Mouse (Mus musculus) right cerebral cortex, adult 18-20 months (tissue): ENCODE measurements around the gene Txnip.

Experiments
- DNase-seq: peaks from one replicate; pipeline ENCODE4 v3.0.0; 2022; ENCODE audit warnings: mixed read lengths

Txnip gene

GRCm38 (mm10) chr3:96569966-96570605 is 12.3 kb downstream of the Txnip start:
- no peak for DNase-seq

- no peak for DNase-seq
These were observed 12.9 kb downstream of the Txnip start for GRCm38 (mm10) chr3:96570643-96571042.

- no peak for DNase-seq
These were observed 13.6 kb downstream of the Txnip start for GRCm38 (mm10) chr3:96571336-96571735.

DNA sequence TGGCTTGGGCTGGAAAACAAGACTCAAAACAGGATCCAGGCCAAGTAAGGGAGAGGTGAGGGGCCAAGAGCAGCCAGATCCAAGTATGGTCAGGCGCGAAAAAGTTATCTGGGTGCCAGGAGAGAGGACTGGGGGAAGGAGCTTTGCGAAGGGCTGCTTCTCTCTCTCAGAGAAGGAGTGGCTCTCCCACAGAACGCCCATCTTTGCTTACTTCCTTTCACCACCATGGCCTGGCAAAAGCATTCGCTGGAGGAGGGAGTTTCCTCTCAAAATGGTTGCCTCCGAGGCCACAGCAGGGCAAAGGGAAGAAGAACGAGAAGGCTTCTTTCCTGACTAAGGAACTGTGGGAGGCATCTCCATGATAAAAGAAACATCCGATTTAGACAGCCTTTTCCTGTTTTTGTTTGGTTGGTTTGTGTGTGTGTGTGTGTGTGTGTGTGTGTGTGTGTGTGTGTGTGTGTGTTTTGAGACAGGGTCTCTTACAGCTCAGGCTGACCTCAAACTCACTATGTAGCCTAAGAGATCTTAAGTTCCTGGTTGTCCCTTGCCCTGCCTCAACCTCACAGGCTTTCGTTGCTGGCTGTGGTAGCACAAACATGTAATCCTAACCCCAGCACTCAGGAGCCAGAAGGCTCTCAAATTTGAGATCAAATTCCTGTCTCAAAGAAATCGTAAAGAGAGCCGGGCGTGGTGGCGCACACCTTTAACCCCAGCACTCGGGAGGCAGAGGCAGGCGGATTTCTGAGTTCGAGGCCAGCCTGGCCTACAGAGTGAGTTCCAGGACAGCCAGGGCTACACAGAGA is 14.3 kb downstream of the Txnip start:
- DNase-seq, result no peak

GRCm38 (mm10) chr3:96573611-96574511 is 16.1 kb downstream of the Txnip start:
- no peak for DNase-seq

DNA sequence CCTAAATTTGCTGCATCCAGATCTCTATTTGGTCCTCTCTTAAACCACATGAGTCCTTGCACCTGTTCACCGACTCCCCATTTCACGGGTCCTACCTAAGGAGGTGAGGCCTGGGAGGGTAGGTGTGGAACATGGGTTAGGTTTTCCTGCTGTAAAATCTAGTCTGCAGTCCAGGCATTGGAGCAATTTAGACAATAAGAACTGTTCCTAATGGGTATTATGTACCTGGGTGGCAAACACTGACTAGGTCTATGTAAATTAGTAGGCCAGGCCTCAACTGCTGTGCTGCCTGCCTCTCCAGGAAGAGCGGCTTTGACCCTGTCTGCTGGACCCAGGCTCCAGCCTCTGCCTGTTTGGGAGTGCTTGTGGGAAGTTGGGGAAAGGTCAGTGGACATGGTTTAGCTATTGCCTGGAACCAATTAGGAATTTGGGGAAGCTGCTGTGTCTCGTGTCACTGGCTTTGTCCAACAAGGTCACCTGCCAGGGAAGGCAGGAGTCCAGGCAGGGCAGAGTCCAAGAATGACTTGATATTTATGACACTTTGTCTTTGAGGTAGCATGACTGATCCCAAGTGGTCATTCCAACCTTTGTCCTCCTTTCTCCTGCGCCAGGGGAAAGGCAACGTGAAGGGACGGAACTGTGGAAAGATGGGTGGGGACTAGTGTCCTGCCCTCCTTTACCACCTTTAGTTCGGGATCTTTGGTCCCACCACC is 17.7 kb downstream of the Txnip start:
- DNase-seq, result no peak

- peak; percentile 17 for DNase-seq
These were observed 18.4 kb downstream of the Txnip start for GRCm38 (mm10) chr3:96576005-96576658.

DNA sequence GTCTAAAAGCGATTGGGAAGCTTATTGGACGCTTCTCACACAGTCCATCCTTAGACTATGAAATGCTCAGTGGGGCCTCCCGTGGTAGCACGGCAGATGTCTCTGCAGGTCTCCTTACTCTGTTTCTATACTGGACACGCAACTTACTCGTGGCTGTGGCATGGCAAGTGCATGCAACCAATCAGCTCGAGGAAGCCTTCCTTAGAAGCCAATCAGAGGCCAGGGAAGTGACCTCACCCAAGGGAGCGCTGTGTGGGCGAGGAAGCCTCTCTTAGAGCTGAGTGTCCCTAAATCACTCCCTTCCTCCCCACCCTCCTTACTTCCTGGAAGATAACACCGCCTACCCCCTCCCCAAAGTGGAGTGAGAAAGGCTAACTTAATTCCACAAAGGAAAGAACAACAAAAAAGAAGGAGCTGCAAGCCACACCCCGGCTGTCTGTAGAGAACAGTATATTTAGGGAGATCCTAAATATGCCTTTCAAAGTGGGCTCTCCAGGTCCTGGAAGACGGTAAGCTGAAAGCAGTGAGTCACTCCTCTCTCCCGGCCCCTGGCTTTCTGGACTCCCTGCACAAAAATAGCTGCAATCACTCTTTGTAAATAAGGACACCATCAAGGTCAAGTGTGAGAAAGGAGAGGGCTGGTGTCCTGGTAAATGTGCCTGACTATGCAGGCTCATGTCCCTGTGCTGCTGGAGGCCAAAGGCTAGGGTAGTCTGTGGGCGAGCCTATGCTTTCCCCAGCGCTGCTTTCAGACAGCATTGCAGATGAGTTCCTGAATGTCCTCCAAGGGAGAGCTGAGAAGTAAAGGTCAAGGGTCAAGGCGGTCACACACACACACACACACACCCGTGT is 19.2 kb downstream of the Txnip start, which contains the start of gene Gm16253:
TSS of gene Gm16253 (plus strand) at position 295 of the 852 bp plus-strand sequence.
- peak; percentile 95 for DNase-seq

DNA sequence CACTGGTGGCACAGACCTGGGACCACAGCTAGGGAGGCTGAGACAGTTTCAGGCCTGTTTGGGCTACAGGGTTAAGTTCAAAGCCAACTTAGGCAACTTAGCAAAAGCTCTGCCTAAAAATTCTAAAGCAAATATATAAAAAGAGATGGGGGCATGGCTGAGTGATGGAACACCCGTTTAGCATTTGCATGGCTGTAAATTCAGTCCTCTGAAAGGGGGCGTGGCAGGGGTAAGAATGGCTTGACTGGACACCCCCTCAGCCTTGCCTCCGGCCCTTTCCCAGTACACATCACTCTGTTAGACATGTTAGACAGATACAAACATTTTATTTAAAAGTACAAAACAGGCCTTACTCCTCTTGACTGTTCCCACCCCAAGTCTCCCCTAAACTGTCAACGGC is 19.8 kb downstream of the Txnip start:
- DNase-seq, result no peak

GRCm38 (mm10) chr3:96578561-96579238 is 20.9 kb downstream of the Txnip start:
- DNase-seq, result no peak

DNA sequence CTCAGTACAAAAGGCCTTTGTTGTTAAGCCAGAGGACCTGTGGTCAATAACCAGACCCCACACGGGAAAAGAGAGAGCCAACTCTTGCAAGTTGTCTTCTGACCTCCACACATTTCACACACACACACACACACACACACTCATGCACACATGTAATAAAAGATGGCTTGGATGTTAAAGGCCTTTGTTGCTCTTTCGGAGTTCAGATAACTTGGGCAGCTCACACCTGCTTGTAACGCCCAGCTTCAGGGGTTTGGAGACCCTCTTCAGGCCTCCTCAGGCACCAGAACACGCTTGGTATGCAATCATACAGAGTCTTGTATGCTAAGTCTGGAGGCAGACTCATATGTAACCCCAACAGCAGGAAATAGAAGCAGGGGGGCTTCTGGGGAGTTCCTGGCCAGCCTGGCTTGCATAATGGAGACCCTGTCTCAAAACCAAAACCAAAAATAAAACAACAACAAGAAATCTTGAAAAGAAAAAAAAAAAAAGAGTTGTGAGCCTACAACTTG is 21.5 kb downstream of the Txnip start:
- DNase-seq, result no peak

- peak; percentile 94 for DNase-seq
These were observed 22.2 kb downstream of the Txnip start for GRCm38 (mm10) chr3:96579885-96580454.

GRCm38 (mm10) chr3:96581141-96581540 is 23.4 kb downstream of the Txnip start:
- DNase-seq, result no peak

- no peak for DNase-seq
These were observed 24.2 kb downstream of the Txnip start for GRCm38 (mm10) chr3:96581771-96582515.

- no peak for DNase-seq
These were observed 25.6 kb downstream of the Txnip start for GRCm38 (mm10) chr3:96583386-96583785.

DNA sequence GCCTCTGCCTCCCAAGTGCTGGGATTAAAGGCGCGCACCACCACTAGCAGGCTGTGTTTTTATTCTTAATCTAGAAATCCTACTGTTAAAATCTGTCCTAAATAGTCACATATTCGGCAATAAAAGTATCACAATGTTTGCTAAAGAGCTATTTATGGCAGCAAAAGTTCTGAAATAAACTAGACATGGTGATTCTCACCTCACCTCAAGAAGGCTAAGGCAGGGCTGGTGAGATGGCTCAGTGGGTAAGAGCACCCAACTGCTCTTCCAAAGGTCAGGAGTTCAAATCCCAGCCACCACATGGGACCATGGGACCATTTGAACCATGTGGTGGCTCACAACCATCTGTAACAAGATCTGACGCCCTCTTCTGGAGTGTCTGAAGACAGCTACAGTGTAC is 32.9 kb downstream of the Txnip start:
- no peak for DNase-seq

DNA sequence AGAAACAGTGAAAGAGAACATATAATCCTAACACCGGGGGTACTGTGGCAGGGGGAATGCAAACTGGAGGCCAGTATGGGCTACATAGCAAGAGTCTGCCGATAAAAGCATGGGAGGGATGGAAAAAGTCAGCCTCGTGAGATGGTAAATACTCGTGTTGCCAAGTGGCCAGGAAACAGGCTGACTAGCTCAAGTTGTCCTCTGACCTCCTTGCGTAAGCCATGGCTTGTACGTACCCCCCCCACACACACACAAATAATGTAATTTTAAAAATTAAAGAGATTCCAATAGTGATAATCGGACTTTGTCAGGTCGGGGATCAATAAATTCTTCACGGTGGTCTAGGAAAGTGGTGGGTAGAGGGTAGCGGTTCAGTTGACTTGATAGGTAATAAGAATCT is 35.6 kb downstream of the Txnip start:
- no peak for DNase-seq

- peak; percentile 96 for DNase-seq
These were observed 36.2 kb downstream of the Txnip start, which contains the start of gene Polr3gl for GRCm38 (mm10) chr3:96593790-96594560. Gene Polr3gl (minus strand): TSS chr3:96594181.
